Mouse (Mus musculus): ENCODE data around the gene Arid1b.

DNA sequence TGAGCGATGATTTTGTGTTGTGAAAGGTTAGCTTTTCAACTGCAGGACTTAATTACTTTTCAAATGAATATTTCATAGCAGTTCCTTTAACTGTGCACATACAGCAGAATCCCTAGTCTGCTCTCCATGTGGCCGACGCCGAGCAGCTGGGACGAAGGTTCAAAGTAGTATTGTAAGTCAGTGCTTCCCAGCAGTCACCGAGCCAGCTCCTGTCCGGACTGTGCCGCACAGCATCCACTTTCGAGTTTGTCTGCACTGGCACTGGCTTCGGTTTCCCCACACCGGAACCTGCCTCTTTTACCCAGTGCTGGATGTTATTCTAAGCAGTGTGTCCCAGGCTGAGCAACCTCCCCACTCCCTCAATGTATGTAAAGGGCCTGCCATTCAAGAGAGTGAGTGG is 157.7 kb downstream of the Arid1b start:
- TF ChIP-seq CTCF (IDR thresholded peaks at IDR 0.05; ENCODE audit: borderline replicate concordance, control insufficient read depth, extremely low read depth, insufficient read depth, low read length, poor library complexity), result no peak
- no peak for TF ChIP-seq POLR2A (IDR thresholded peaks at IDR 0.05; ENCODE audit: control insufficient read depth, extremely low read depth, insufficient read depth, low read length, poor library complexity)
